In genomic region chr2:157914889-157915517, GRCm38 (mm10) we compare ENCODE assay signal across 9 mouse cellular contexts. TPM values are rescaled to one million over a fixed set of nuclear protein-coding genes. Genes with fewer than 3 reads are reported as not detected.
DNase-seq lines count a peak whose midpoint lies in the region; ATAC-seq lines count a peak whose summit lies in the region.
"Had no signal": no experiment of that assay in that cellular context is flagged by ENCODE, and none has a peak within 500 bp of the region (broad histone marks: within the 10 kb centered on the region; RNA-seq: fewer than 3 reads in every experiment).

No protein-coding gene starts in this region.

- peak overlapping the region; percentile 52 for H3K4me2 ChIP-seq in embryonic facial prominence, embryonic 15.5 days (replicated peaks)
- peak overlapping the region; percentile 56 for H3K4me2 ChIP-seq in neural tube, embryonic 14.5 days (ENCODE audit: low read depth, low read length)

- H3K9me3 ChIP-seq in embryonic facial prominence, embryonic 15.5 days (replicated peaks), result no peaks in the 10 kb centered on the region
- no peaks in the 10 kb centered on the region for H3K9me3 ChIP-seq in neural tube, embryonic 14.5 days (ENCODE audit: control insufficient read depth, low read length)

- no peak overlapping the region for H3K27ac ChIP-seq in embryonic facial prominence, embryonic 15.5 days (replicated peaks)
- H3K27ac ChIP-seq in neural tube, embryonic 14.5 days (ENCODE audit: low read depth, low read length), result peak overlapping the region; percentile 67

- H3K4me3 ChIP-seq in embryonic facial prominence, embryonic 15.5 days (replicated peaks), result peak overlapping the region; percentile 33
- peak overlapping the region; percentile 61 for H3K4me3 ChIP-seq in neural tube, embryonic 14.5 days (ENCODE audit: low read depth, low read length)

- DNase-seq in layer of hippocampus, adult 11-12 months (ENCODE audit: low spot score), result peak; percentile 36
- DNase-seq in layer of hippocampus, adult 9-10 months (ENCODE audit: low spot score), result no peak
- peak; percentile 28 to 41 for DNase-seq in layer of hippocampus, adult 8-10 months (ENCODE audit: low spot score in 2 of 2)
- no peak for DNase-seq in thymus, postnatal 10 days (ENCODE audit: low spot score in 2 of 2)
- DNase-seq in adrenal gland, adult 8-10 months, result no peak
- DNase-seq in c-Kit-positive CD71-positive TER-119-positive erythroid progenitor cells, embryonic 14.5 days (ENCODE audit: low spot score), result no peak

- no peak for ATAC-seq in embryonic facial prominence, embryonic 15.5 days (ENCODE audit: insufficient number of reproducible peaks, low FRiP score, low TSS enrichment, low read depth)
- no peak for ATAC-seq in neural tube, embryonic 14.5 days (ENCODE audit: low read depth)

- H3K27me3 ChIP-seq in embryonic facial prominence, embryonic 15.5 days, result peaks cover 47% of the 10 kb centered on the region
- H3K27me3 ChIP-seq in neural tube, embryonic 14.5 days (ENCODE audit: control insufficient read depth, insufficient read depth, low read length), result no peaks in the 10 kb centered on the region

- WGBS in embryonic facial prominence, embryonic 15.5 days, result 34% methylated on average over 43 of the region's 43 CpGs
- WGBS in neural tube, embryonic 14.5 days, result 26% methylated on average over 38 of the region's 43 CpGs

- no peak overlapping the region for H3K9ac ChIP-seq in embryonic facial prominence, embryonic 15.5 days
- peak overlapping the region; percentile 86 for H3K9ac ChIP-seq in neural tube, embryonic 14.5 days (replicated peaks; ENCODE audit: low read depth, low read length)

- H3K36me3 ChIP-seq in embryonic facial prominence, embryonic 15.5 days, result no peaks in the 10 kb centered on the region
- no peaks in the 10 kb centered on the region for H3K36me3 ChIP-seq in neural tube, embryonic 14.5 days (ENCODE audit: control insufficient read depth, insufficient read depth, low read length)

- H3K4me1 ChIP-seq in embryonic facial prominence, embryonic 15.5 days, result peaks cover 9% of the 10 kb centered on the region
- H3K4me1 ChIP-seq in neural tube, embryonic 14.5 days (ENCODE audit: control insufficient read depth, insufficient read depth, low read length), result peaks cover 29% of the 10 kb centered on the region; the same call in 1 of the 2 replicates

RNA-seq across cellular contexts. Expression of gene Vstm2l, which starts 0.6 kb away (rescaled TPM):
- 0.12 and 0.24 TPM in 2 replicates for polyA plus RNA-seq in embryonic facial prominence, embryonic 15.5 days (2015; fragmentation: Nextera tagmentation; extraction: Ambion mirVana)
- total RNA-seq in layer of hippocampus, adult 8-10 months (2022), result 10 to 100 TPM; 81.5 to 99.3 (median 90.0) TPM
- polyA plus RNA-seq in neural tube, embryonic 14.5 days (2014; fragmentation: Nextera tagmentation; extraction: Ambion mirVana), result 46.5 and 60.0 TPM in 2 replicates
- total RNA-seq in adrenal gland, adult 8-10 months (2022), result 1 to 10 TPM; 1.5 to 4.5 (median 2.4) TPM
- polyA plus RNA-seq: liver, embryonic 16.5 days had no signal

Comparison
In these comparisons a context has a peak if more than half of its experiments do, and no peak if none do; other contexts are left out.
1. DNase-seq: peak in layer of hippocampus, adult 11-12 months (single experiment) and layer of hippocampus, adult 8-10 months (2 of 2); none in layer of hippocampus, adult 9-10 months (single experiment), thymus, postnatal 10 days (0 of 2), adrenal gland, adult 8-10 months (single experiment) and c-Kit-positive CD71-positive TER-119-positive erythroid progenitor cells, embryonic 14.5 days (single experiment).
2. RNA of gene Vstm2l, which starts 0.6 kb away (total RNA-seq): 81.5 to 99.3 TPM in layer of hippocampus, adult 8-10 months; 1.5 to 4.5 TPM in adrenal gland, adult 8-10 months; every median in the first group is over 10 times any median in the second.